Mouse (Mus musculus) urinary bladder, postnatal 14 days (tissue): ENCODE results near the gene Mlxipl.

Source experiments
- DNase-seq: peaks from one replicate; pipeline ENCODE4 v3.0.0; 2021; ENCODE audit warnings: low spot score

Mlxipl gene

GRCm38 (mm10) chr5:135079578-135079977 is 10.1 kb upstream of the Mlxipl start:
- no peak for DNase-seq

GRCm38 (mm10) chr5:135080539-135080938 is 9.2 kb upstream of the Mlxipl start:
- no peak for DNase-seq

GRCm38 (mm10) chr5:135086871-135087270 is 2.8 kb upstream of the Mlxipl start:
- no peak for DNase-seq

GRCm38 (mm10) chr5:135100981-135101380 is 11.3 kb downstream of the Mlxipl start:
- DNase-seq: no peak

GRCm38 (mm10) chr5:135103999-135104660 is 14.4 kb downstream of the Mlxipl start:
- no peak for DNase-seq

GRCm38 (mm10) chr5:135106758-135107256 is 17.1 kb downstream of the Mlxipl start:
- DNase-seq: peak; percentile 83

- peak; percentile 60 for DNase-seq
Measured at GRCm38 (mm10) chr5:135107521-135108501, 18.1 kb downstream of the Mlxipl start.

- no peak for DNase-seq
Measured at GRCm38 (mm10) chr5:135109017-135109416, 19.3 kb downstream of the Mlxipl start.

- DNase-seq: no peak
Measured at GRCm38 (mm10) chr5:135109426-135109825, 19.7 kb downstream of the Mlxipl start.

GRCm38 (mm10) chr5:135109976-135110375 is 20.3 kb downstream of the Mlxipl start:
- DNase-seq: no peak

- DNase-seq: no peak
Measured at GRCm38 (mm10) chr5:135113782-135114181, 24.1 kb downstream of the Mlxipl start.

GRCm38 (mm10) chr5:135115241-135115640 is 25.6 kb downstream of the Mlxipl start:
- no peak for DNase-seq

GRCm38 (mm10) chr5:135118589-135119081 is 28.9 kb downstream of the Mlxipl start:
- peak; percentile 63 for DNase-seq

- no peak for DNase-seq
Measured at GRCm38 (mm10) chr5:135120753-135121152, 31.1 kb downstream of the Mlxipl start.

GRCm38 (mm10) chr5:135126121-135126520 is 36.4 kb downstream of the Mlxipl start:
- no peak for DNase-seq

- no peak for DNase-seq
Measured at GRCm38 (mm10) chr5:135127669-135128068, 38.0 kb downstream of the Mlxipl start.

GRCm38 (mm10) chr5:135129747-135130146 is 40.1 kb downstream of the Mlxipl start:
- no peak for DNase-seq

- DNase-seq: peak; percentile 77
Measured at GRCm38 (mm10) chr5:135133736-135134405, 44.2 kb downstream of the Mlxipl start.

GRCm38 (mm10) chr5:135134534-135134933 is 44.8 kb downstream of the Mlxipl start:
- peak; percentile 26 for DNase-seq

GRCm38 (mm10) chr5:135139881-135140280 is 50.2 kb downstream of the Mlxipl start:
- no peak for DNase-seq

- no peak for DNase-seq
Measured at GRCm38 (mm10) chr5:135144469-135144868, 54.8 kb downstream of the Mlxipl start.

- DNase-seq: no peak
Measured at GRCm38 (mm10) chr5:135145532-135145931, 55.8 kb downstream of the Mlxipl start.
